Mouse (Mus musculus) CH12.LX (cell line): ENCODE data around the gene Clca4a. TPM values are rescaled to one million over a fixed set of nuclear protein-coding genes. Genes with fewer than 3 reads are reported as not detected.

Source experiments
- DNase-seq: peaks from one replicate; pipeline ENCODE4 v3.0.0-alpha.2; 2013; ENCODE audit errors: extremely low read depth
- H3K27ac ChIP-seq: 2 replicates; pipeline ENCODE4 v1.5.1; 2012; ENCODE audit warnings: low read depth, mild to moderate bottlenecking, control low read depth, moderate library complexity; ENCODE audit not compliant: insufficient read depth
- H3K27me3 ChIP-seq: replicated peaks from 2 replicates; pipeline ENCODE3; 2012; ENCODE audit warnings: inconsistent platforms
- H3K36me3 ChIP-seq, 2 experiments: replicated peaks in 1 of 2; 2 replicates each; pipeline versions ENCODE3 to v1.6.1; 2012; ENCODE audit warnings: inconsistent platforms in 1 of 2, low read length in 1 of 2, mild to moderate bottlenecking in 1 of 2, mixed read lengths in 1 of 2, moderate library complexity in 1 of 2; ENCODE audit not compliant: control insufficient read depth in 1 of 2, insufficient read depth in 1 of 2
- H3K4me1 ChIP-seq, 2 experiments: 2 replicates each; pipeline ENCODE4 v1.6.1; 2012; ENCODE audit warnings: inconsistent platforms in 1 of 2, moderate library complexity in 1 of 2; ENCODE audit not compliant: insufficient read depth in 2 of 2, control insufficient read depth in 1 of 2
- H3K4me2 ChIP-seq: 2 replicates; pipeline ENCODE4 v1.6.1; 2012; ENCODE audit warnings: low read depth, mild to moderate bottlenecking, control low read depth; ENCODE audit not compliant: poor library complexity, insufficient read depth, severe bottlenecking
- H3K4me3 ChIP-seq, 3 experiments: fragments of 150-350 bp in 1 of 3; sonication (generic) in 1 of 3; replicated peaks in 1 of 3; 2 replicates each; pipeline versions ENCODE3 to v1.5.1; 2011 to 2012; ENCODE audit warnings: low read depth in 2 of 3, low read length in 2 of 3, mild to moderate bottlenecking in 2 of 3, moderate library complexity in 2 of 3, control low read depth in 1 of 3, improper control_type of control experiment in 1 of 3, inconsistent platforms in 1 of 3, mixed read lengths in 1 of 3; ENCODE audit not compliant: poor library complexity in 1 of 3
- H3K79me2 ChIP-seq: replicated peaks from 2 replicates; pipeline ENCODE4 v1.6.1; 2012; ENCODE audit warnings: mild to moderate bottlenecking, moderate library complexity; ENCODE audit not compliant: control insufficient read depth, poor library complexity, insufficient read depth, severe bottlenecking; ENCODE audit errors: extremely low read depth
- H3K9ac ChIP-seq: 2 replicates; pipeline ENCODE4 v1.6.1; 2012; ENCODE audit warnings: low read depth, mild to moderate bottlenecking, control low read depth, moderate library complexity; ENCODE audit not compliant: insufficient read depth
- H3K9me3 ChIP-seq: replicated peaks from 2 replicates; pipeline ENCODE3; 2012; ENCODE audit warnings: low read length, inconsistent platforms, mixed read lengths
- CHD1 ChIP-seq: IDR thresholded peaks from 2 replicates; pipeline ENCODE4 v1.6.1; 2012; ENCODE audit warnings: low read depth, low read length, improper control_type of control experiment, inconsistent platforms
- CHD2 ChIP-seq: IDR thresholded peaks from 2 replicates; pipeline ENCODE4 v1.6.1; 2011; ENCODE audit warnings: low read length, improper control_type of control experiment
- CTCF ChIP-seq, 2 experiments: IDR thresholded peaks in 1 of 2; conservative IDR thresholded peaks in 1 of 2; 2 replicates each; pipeline ENCODE4 v1.5.1; 2011 to 2012; ENCODE audit warnings: low read depth in 2 of 2, low read length in 2 of 2, improper control_type of control experiment in 1 of 2, inconsistent platforms in 1 of 2, mild to moderate bottlenecking in 1 of 2, moderate library complexity in 1 of 2
- ELF1 ChIP-seq: IDR thresholded peaks from 2 replicates; pipeline ENCODE4 v1.6.1; 2014; ENCODE audit warnings: low read depth, mild to moderate bottlenecking, inconsistent platforms, low read length, improper control_type of control experiment
- EP300 ChIP-seq: IDR thresholded peaks from 2 replicates; pipeline ENCODE4 v1.6.1; 2011; ENCODE audit warnings: low read length, improper control_type of control experiment
- ETS1 ChIP-seq: conservative IDR thresholded peaks from 2 replicates; pipeline ENCODE4 v1.6.1; 2012; ENCODE audit warnings: low read depth, mild to moderate bottlenecking, inconsistent platforms, low read length, improper control_type of control experiment, moderate library complexity
- HCFC1 ChIP-seq: IDR thresholded peaks from 2 replicates; pipeline ENCODE4 v1.6.1; 2012; ENCODE audit warnings: low read depth, mild to moderate bottlenecking, inconsistent platforms, low read length, improper control_type of control experiment
- IRF4 ChIP-seq: IDR thresholded peaks from 2 replicates; pipeline ENCODE4 v1.6.1; 2014; ENCODE audit warnings: low read depth, mild to moderate bottlenecking, inconsistent platforms, low read length, improper control_type of control experiment
- JUN ChIP-seq: IDR thresholded peaks from 2 replicates; pipeline ENCODE4 v1.6.1; 2011; ENCODE audit warnings: low read depth, mild to moderate bottlenecking, low read length, improper control_type of control experiment, moderate library complexity; ENCODE audit not compliant: insufficient read depth
- JUND ChIP-seq: conservative IDR thresholded peaks from 2 replicates; pipeline ENCODE4 v1.6.1; 2011; ENCODE audit warnings: low read depth, low read length, improper control_type of control experiment
- KAT2A ChIP-seq: IDR thresholded peaks from 2 replicates; pipeline ENCODE4 v1.6.1; 2012; ENCODE audit warnings: low read length, improper control_type of control experiment, inconsistent platforms; ENCODE audit not compliant: insufficient replicate concordance
- MAFK ChIP-seq: IDR thresholded peaks from 2 replicates; pipeline ENCODE4 v1.6.1; 2011; ENCODE audit warnings: low read length, improper control_type of control experiment; ENCODE audit not compliant: insufficient replicate concordance
- MAX ChIP-seq: IDR thresholded peaks from 2 replicates; pipeline ENCODE4 v1.6.1; 2011; ENCODE audit warnings: low read length, improper control_type of control experiment
- MEF2A ChIP-seq: IDR thresholded peaks from 2 replicates; pipeline ENCODE4 v1.6.1; 2014; ENCODE audit warnings: low read depth, mild to moderate bottlenecking, inconsistent platforms, low read length, improper control_type of control experiment, borderline replicate concordance
- MXI1 ChIP-seq: IDR thresholded peaks from 2 replicates; pipeline ENCODE4 v1.6.1; 2011; ENCODE audit warnings: mild to moderate bottlenecking, low read depth, low read length, improper control_type of control experiment
- MYC ChIP-seq: IDR thresholded peaks from 2 replicates; pipeline ENCODE4 v1.6.1; 2011; ENCODE audit warnings: low read depth, mild to moderate bottlenecking, improper control_type of control experiment, low read length
- NELFE ChIP-seq: IDR thresholded peaks from 2 replicates; pipeline ENCODE4 v1.6.1; 2011; ENCODE audit warnings: low read depth, low read length, improper control_type of control experiment
- NRF1 ChIP-seq: IDR thresholded peaks from 2 replicates; pipeline ENCODE4 v1.6.1; 2014; ENCODE audit warnings: low read depth, mild to moderate bottlenecking, inconsistent platforms, low read length, improper control_type of control experiment, moderate library complexity
- PAX5 ChIP-seq: IDR thresholded peaks from 2 replicates; pipeline ENCODE4 v1.6.1; 2012; ENCODE audit warnings: low read length, inconsistent platforms, mixed read lengths
- POLR2A ChIP-seq: IDR thresholded peaks from 2 replicates; pipeline ENCODE4 v1.6.1; 2011; ENCODE audit warnings: low read depth, mild to moderate bottlenecking, improper control_type of control experiment, low read length
- POLR2AphosphoS2 ChIP-seq: IDR thresholded peaks from 2 replicates; pipeline ENCODE4 v1.6.1; 2011; ENCODE audit warnings: low read depth, low read length, improper control_type of control experiment
- RAD21 ChIP-seq: IDR thresholded peaks from 2 replicates; pipeline ENCODE4 v1.6.1; 2011; ENCODE audit warnings: low read depth, mild to moderate bottlenecking, low read length, improper control_type of control experiment, moderate library complexity
- SIN3A ChIP-seq: IDR thresholded peaks from 2 replicates; pipeline ENCODE4 v1.6.1; 2012; ENCODE audit warnings: low read length, improper control_type of control experiment, inconsistent platforms
- TBP ChIP-seq: conservative IDR thresholded peaks from 2 replicates; pipeline ENCODE4 v1.6.1; 2011; ENCODE audit warnings: low read depth, low read length, improper control_type of control experiment
- UBTF ChIP-seq: IDR thresholded peaks from 2 replicates; pipeline ENCODE4 v1.6.1; 2012; ENCODE audit warnings: low read depth, mild to moderate bottlenecking, inconsistent platforms, low read length, improper control_type of control experiment, moderate library complexity
- USF1 ChIP-seq: IDR thresholded peaks from 2 replicates; pipeline ENCODE4 v1.6.1; 2014; ENCODE audit warnings: low read depth, mild to moderate bottlenecking, inconsistent platforms, low read length, improper control_type of control experiment
- USF2 ChIP-seq: conservative IDR thresholded peaks from 2 replicates; pipeline ENCODE4 v1.6.1; 2011; ENCODE audit warnings: low read depth, low read length, improper control_type of control experiment
- ZC3H11A ChIP-seq: IDR thresholded peaks from 2 replicates; pipeline ENCODE4 v1.6.1; 2012; ENCODE audit warnings: low read depth, mild to moderate bottlenecking, inconsistent platforms, low read length, improper control_type of control experiment
- ZKSCAN1 ChIP-seq: IDR thresholded peaks from 2 replicates; pipeline ENCODE4 v1.6.1; 2012; ENCODE audit warnings: low read depth, inconsistent platforms, low read length, improper control_type of control experiment, borderline replicate concordance
- ZMIZ1 ChIP-seq: IDR thresholded peaks from 2 replicates; pipeline ENCODE4 v1.6.1; 2012; ENCODE audit warnings: low read depth, mild to moderate bottlenecking, inconsistent platforms, low read length, improper control_type of control experiment
- ZNF384 ChIP-seq: IDR thresholded peaks from 2 replicates; pipeline ENCODE4 v1.6.1; 2012; ENCODE audit warnings: low read depth, low read length, improper control_type of control experiment, inconsistent platforms
- dilution Hi-C: fragments of 300-500 bp; cut with MboI; formaldehyde crosslinking; loops from 2 replicates; pipeline ENCODE4 v1.14.3; 2020; ENCODE audit warnings: low sequenced_read_pairs; ENCODE audit not compliant: extremely low pct_unique_long_range_greater_than_20kb, extremely low pct_ligation_motif_present
- in situ Hi-C: fragments of 300-500 bp; cut with MboI; formaldehyde crosslinking; loops from 3 replicates; pipeline ENCODE4 v1.14.3; 2019; ENCODE audit warnings: low sequenced_read_pairs, low pct_ligation_motif_present, low pct_unique_long_range_greater_than_20kb, mixed read lengths
- polyA plus RNA-seq: library from polyadenylated mRNA; unstranded; fragments of >175 nt; gene quantifications from 2 replicates; pipeline ENCODE4 v1.2.1, GENCODE M21; 2012; ENCODE audit warnings: low read depth; ENCODE audit not compliant: insufficient read length
- total RNA-seq, 2 experiments: library from RNA; depleted of rRNA; stranded (reverse); fragments of 300-350 nt in 1 of 2; fragments of >200 nt in 1 of 2; gene quantifications; 2 replicates each; pipeline ENCODE4 v1.2.3; 2012 to 2014

Gene Clca4a
- total and polyA plus RNA-seq, 3 experiments, result 0.30 to 0.47 (median 0.47) TPM

- H3K36me3 ChIP-seq, result peaks cover 2 to 8% of the 10 kb centered on the region in 2 experiments
- H3K4me1 ChIP-seq, result peaks cover 0 to 7% of the 10 kb centered on the region in 2 experiments; a peak in 1 of 4 replicates
- H3K9ac ChIP-seq, result no peak overlapping the region
- peaks cover 4% of the 10 kb centered on the region; the same call in 1 of the 2 replicates for H3K79me2 ChIP-seq
- no peaks in the 10 kb centered on the region for H3K9me3 ChIP-seq
- in situ Hi-C loops, result no loop called here
- TF ChIP-seq NRF1 (no peak), TBP (no peak), CHD2 (no peak), ZMIZ1 (no peak), SIN3A (no peak)
- no peaks in the 10 kb centered on the region for H3K27me3 ChIP-seq
- dilution Hi-C loops, result no loop called here
- no peak overlapping the region for H3K27ac ChIP-seq
- H3K4me3 ChIP-seq, result no peak overlapping the region
- no peak overlapping the region for H3K4me2 ChIP-seq
- DNase-seq, result no peak
Measured at GRCm38 (mm10) chr3:144976091-144976490, 1.2 kb upstream of the Clca4a start.

- Histone ChIP-seq H3K4me3 (peak overlapping the region; percentile 54 to 72 (median 63)), H3K27ac (0 out of 2 replicates have a peak overlapping the region, but pooled peaks have one; percentile 10), H3K27me3 (no peaks in the 10 kb centered on the region), H3K9ac (peak overlapping the region; percentile 99), H3K4me1 (peaks cover 0 to 7% of the 10 kb centered on the region in 2 experiments; a peak in 1 of 4 replicates), H3K79me2 (peaks cover 4% of the 10 kb centered on the region; the same call in 1 of the 2 replicates), H3K9me3 (no peaks in the 10 kb centered on the region), H3K4me2 (peak overlapping the region; percentile 35), H3K36me3 (no peaks in the 10 kb centered on the region)
- in situ Hi-C loops (no loop called here), dilution Hi-C loops (no loop called here)
- DNase-seq, result peak; percentile 84
- TF ChIP-seq KAT2A (no peak), ZNF384 (no peak), MYC (no peak; the same call in 1 of the 2 replicates), MXI1 (peak; percentile 24; the same call in 1 of the 2 replicates), ELF1 (peak; percentile 84), MEF2A (no peak), TBP (peak; percentile 94), EP300 (no peak), PAX5 (no peak), CTCF (conservative IDR thresholded peaks at IDR 0.05 in 1 of 2, IDR thresholded peaks at IDR 0.05 in 1 of 2; ENCODE audit: low read depth in 2 of 2, low read length in 2 of 2) (no peak), IRF4 (peak; percentile 77), POLR2AphosphoS2 (peak; percentile 77; the same call in 1 of the 2 replicates), HCFC1 (peak; percentile 55), USF2 (no peak), ZMIZ1 (peak; percentile 86; the same call in 1 of the 2 replicates), SIN3A (peak; percentile 50), UBTF (no peak), USF1 (no peak), JUN (no peak), MAFK (no peak), ZC3H11A (no peak), ZKSCAN1 (no peak), NRF1 (no peak), POLR2A (peak; percentile 73), JUND (0 out of 2 replicates have a peak, but pooled peaks have one; percentile 21), MAX (peak; percentile 45; the same call in 1 of the 2 replicates), RAD21 (no peak), CHD2 (peak; percentile 84), NELFE (peak; percentile 67), ETS1 (no peak), CHD1 (no peak)
Measured at GRCm38 (mm10) chr3:144971553-144972270, 3.1 kb downstream of the Clca4a start.
